Mouse (Mus musculus): ENCODE measurements around the gene Cabp1.

GRCm38 (mm10) chr5:115207244-115207643 is 13.1 kb upstream of the Cabp1 start:
- TF ChIP-seq CTCF (IDR thresholded peaks at IDR 0.05; ENCODE audit: low read depth, low read length) (no peak), GATA1 (IDR thresholded peaks at IDR 0.05; ENCODE audit: borderline replicate concordance, low read length) (no peak), POLR2AphosphoS5 (IDR thresholded peaks at IDR 0.05; ENCODE audit: insufficient replicate concordance, low read depth, low read length) (no peak)
